Mouse (Mus musculus) liver, postnatal 0 days (tissue): ENCODE measurements around the gene Col12a1. TPM values are rescaled to one million over a fixed set of nuclear protein-coding genes. Genes with fewer than 3 reads are reported as not detected.

Source experiments
- ATAC-seq: fragments of 200-750 bp; cut with Nextera tagmentation; 2 replicates; pipeline ENCODE4 v1.8.0; 2017; ENCODE audit warnings: mild to moderate bottlenecking, moderate library complexity
- DNase-seq: peaks from one replicate; pipeline ENCODE4 v3.0.0-alpha.2; 2016
- H3K27ac ChIP-seq: fragments of 300-500 bp; sonication (generic); 2 replicates; pipeline ENCODE4 v1.5.1; 2014; ENCODE audit warnings: antibody characterized with exemption, moderate library complexity, mild to moderate bottlenecking, low read depth
- H3K27me3 ChIP-seq: fragments of 300-500 bp; sonication (generic); 2 replicates; pipeline ENCODE4 v1.6.1; 2014; ENCODE audit warnings: low read length, control low read depth, mixed read lengths; ENCODE audit not compliant: insufficient read depth
- H3K36me3 ChIP-seq: fragments of 300-500 bp; sonication (generic); replicated peaks from 2 replicates; pipeline ENCODE4 v1.6.1; 2014; ENCODE audit warnings: mild to moderate bottlenecking, control low read depth, low read length, moderate library complexity, mixed read lengths; ENCODE audit not compliant: insufficient read depth
- H3K4me1 ChIP-seq: fragments of 300-500 bp; sonication (generic); 2 replicates; pipeline ENCODE4 v1.6.1; 2014; ENCODE audit warnings: antibody characterized with exemption, mild to moderate bottlenecking, control low read depth; ENCODE audit not compliant: insufficient read depth
- H3K4me2 ChIP-seq: fragments of 300-500 bp; sonication (generic); 2 replicates; pipeline ENCODE4 v1.6.1; 2014; ENCODE audit warnings: low read depth, mild to moderate bottlenecking, low read length, moderate library complexity, mixed read lengths
- H3K4me3 ChIP-seq: fragments of 300-500 bp; sonication (generic); 2 replicates; pipeline ENCODE4 v1.5.1; 2014; ENCODE audit warnings: low read depth, low read length
- H3K9ac ChIP-seq: fragments of 300-500 bp; sonication (generic); replicated peaks from 2 replicates; pipeline ENCODE4 v1.6.1; 2014; ENCODE audit warnings: mild to moderate bottlenecking, moderate library complexity
- H3K9me3 ChIP-seq: fragments of 300-500 bp; sonication (generic); 2 replicates; pipeline ENCODE4 v1.6.1; 2016; ENCODE audit warnings: mild to moderate bottlenecking, control low read depth, low read length, mixed read lengths
- CTCF ChIP-seq: sonication (generic); IDR thresholded peaks from 2 replicates; pipeline ENCODE4 v1.5.1; 2016; ENCODE audit warnings: antibody characterized with exemption, low read depth
- EP300 ChIP-seq: IDR thresholded peaks from 2 replicates; pipeline ENCODE4 v1.6.1; 2016; ENCODE audit warnings: antibody characterized with exemption, low read depth, mild to moderate bottlenecking
- WGBS: fragments of 180-500 bp; shearing (Covaris S2); extraction: QIAGEN DNeasy Blood & Tissue Kit; methylation state at CpG from one replicate; pipeline ENCODE4 v1.1.7; 2014; ENCODE audit not compliant: insufficient replicate concordance; 5-methylcytosine and 5-hydroxymethylcytosine counted together
- polyA plus RNA-seq: library from polyadenylated mRNA; unstranded; fragments of >200 nt; fragmentation: Nextera tagmentation; extraction: Ambion mirVana; gene quantifications from 2 replicates; pipeline ENCODE4 v1.2.1, GENCODE M21; 2015

Gene Col12a1
- 2.2 and 2.3 TPM in 2 replicates for polyA plus RNA-seq

- 1% methylated on average over 64 of the region's 64 CpGs for WGBS
- Histone ChIP-seq H3K27ac (no peak within 1 kb of the TSS), H3K36me3 (no peaks in the 10 kb centered on the region), H3K4me2 (peak within 1 kb of the TSS; percentile 77), H3K9ac (no peak within 1 kb of the TSS; the same call in 1 of the 2 replicates), H3K27me3 (peaks cover 40% of the 10 kb centered on the region), H3K9me3 (no peaks in the 10 kb centered on the region), H3K4me3 (peak within 1 kb of the TSS; percentile 45), H3K4me1 (peaks cover 16% of the 10 kb centered on the region)
- TF ChIP-seq CTCF, result no peak
- ATAC-seq, result no peak
- peak; percentile 23 for DNase-seq
Measured at GRCm38 (mm10) chr9:79718481-79719370, at the start of gene Col12a1. Col12a1 (minus strand) TSS chr9:79718831.

DNA sequence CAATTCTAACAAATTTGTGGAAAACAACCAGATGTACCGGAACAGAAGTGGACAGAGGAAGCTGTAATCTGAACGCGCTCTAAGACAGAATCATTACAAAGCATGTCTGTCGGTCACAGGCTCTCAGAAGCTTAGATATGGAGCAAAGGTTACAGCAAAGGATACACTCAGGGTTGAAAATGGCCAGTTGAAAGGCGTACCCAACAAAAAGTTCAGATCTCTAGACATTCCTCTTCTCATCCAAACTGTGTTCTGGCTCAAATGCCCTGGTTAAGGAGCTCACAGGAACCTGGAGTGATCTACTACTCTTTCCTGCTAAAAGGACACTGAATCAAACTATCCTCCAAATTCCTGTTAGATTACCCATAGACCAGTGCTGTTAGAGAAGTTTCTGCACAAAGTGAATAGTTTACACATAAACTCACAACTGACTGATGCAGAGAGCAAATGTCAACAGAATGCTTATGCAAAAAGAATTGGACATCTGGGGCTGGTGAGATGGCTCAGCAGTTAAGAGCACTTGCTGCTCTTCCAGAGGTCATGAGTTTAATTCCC lies 48.4 kb upstream of the Col12a1 start:
- peaks cover 9% of the 10 kb centered on the region; the same call in 1 of the 2 replicates for H3K36me3 ChIP-seq
- TF ChIP-seq CTCF, result no peak
- no peak for TF ChIP-seq EP300
- no peaks in the 10 kb centered on the region for H3K27me3 ChIP-seq
- no peak for DNase-seq
- H3K9me3 ChIP-seq, result no peaks in the 10 kb centered on the region
- peak; percentile 27; the same call in 1 of the 2 replicates for ATAC-seq
- no peak overlapping the region for H3K9ac ChIP-seq
- H3K27ac ChIP-seq, result no peak overlapping the region; the same call in 1 of the 2 replicates
- no peak overlapping the region for H3K4me2 ChIP-seq
- no peak overlapping the region for H3K4me3 ChIP-seq
- H3K4me1 ChIP-seq, result peaks cover 9% of the 10 kb centered on the region; the same call in 1 of the 2 replicates
- WGBS, result 84% methylated on average over 5 of the region's 5 CpGs

GRCm38 (mm10) chr9:79765329-79765728 lies 46.7 kb upstream of the Col12a1 start:
- peaks cover 1% of the 10 kb centered on the region; the same call in 1 of the 2 replicates for H3K36me3 ChIP-seq
- H3K4me3 ChIP-seq, result no peak overlapping the region
- no peaks in the 10 kb centered on the region for H3K9me3 ChIP-seq
- ATAC-seq, result no peak; the same call in 1 of the 2 replicates
- 0 out of 2 replicates have a peak overlapping the region, but pooled peaks have one; percentile 11 for H3K27ac ChIP-seq
- TF ChIP-seq CTCF (no peak), EP300 (no peak)
- no peak for DNase-seq
- no peak overlapping the region for H3K4me2 ChIP-seq
- H3K9ac ChIP-seq, result no peak overlapping the region
- WGBS, result 72% methylated on average over 4 of the region's 4 CpGs
- H3K27me3 ChIP-seq, result no peaks in the 10 kb centered on the region
- peaks cover 9% of the 10 kb centered on the region; the same call in 1 of the 2 replicates for H3K4me1 ChIP-seq

DNA sequence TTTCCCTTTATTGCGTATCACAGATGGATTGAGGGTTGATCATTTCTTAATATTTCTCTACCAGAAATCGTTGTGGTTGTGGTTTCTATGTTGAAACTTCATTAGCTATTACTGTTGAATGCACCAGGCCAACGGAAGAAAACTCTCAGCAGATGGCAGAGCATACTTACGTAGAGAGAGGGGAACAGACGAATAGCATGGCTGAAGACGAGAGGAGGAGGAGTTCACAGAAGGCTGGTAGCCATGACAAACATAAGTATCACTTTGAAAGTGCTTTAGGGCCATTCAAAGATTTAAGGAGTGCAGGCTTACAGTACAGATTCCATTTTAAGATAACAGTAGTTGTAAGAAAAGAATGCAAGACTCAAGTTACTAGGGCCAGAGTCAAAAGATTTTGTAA lies 43.9 kb upstream of the Col12a1 start:
- no peak for DNase-seq
- H3K27ac ChIP-seq, result no peak overlapping the region

GRCm38 (mm10) chr9:79760076-79760475 lies 41.4 kb upstream of the Col12a1 start:
- H3K36me3 ChIP-seq, result peaks cover 15% of the 10 kb centered on the region
- H3K4me2 ChIP-seq, result peak overlapping the region; percentile 79
- no peaks in the 10 kb centered on the region for H3K9me3 ChIP-seq
- H3K4me3 ChIP-seq, result peak overlapping the region; percentile 84
- TF ChIP-seq EP300, result no peak
- TF ChIP-seq CTCF, result no peak
- H3K27ac ChIP-seq, result peak overlapping the region; percentile 68
- peak overlapping the region; percentile 87 for H3K9ac ChIP-seq
- H3K27me3 ChIP-seq, result no peaks in the 10 kb centered on the region
- no peak for DNase-seq
- peaks cover 18% of the 10 kb centered on the region for H3K4me1 ChIP-seq
- no peak for ATAC-seq
- WGBS, result 4% methylated on average over 14 of the region's 14 CpGs

More for the DNA sequence above, 43.9 kb upstream of the Col12a1 start:
- Histone ChIP-seq H3K9ac (no peak overlapping the region), H3K4me3 (no peak overlapping the region), H3K4me1 (peaks cover 24% of the 10 kb centered on the region), H3K27me3 (no peaks in the 10 kb centered on the region), H3K36me3 (peaks cover 4% of the 10 kb centered on the region; the same call in 1 of the 2 replicates), H3K9me3 (no peaks in the 10 kb centered on the region), H3K4me2 (no peak overlapping the region)
- TF ChIP-seq EP300 (no peak), CTCF (no peak)
- 60% methylated on average over 6 of the region's 6 CpGs for whole genome bisulfite sequencing
- no peak for ATAC-seq

DNA sequence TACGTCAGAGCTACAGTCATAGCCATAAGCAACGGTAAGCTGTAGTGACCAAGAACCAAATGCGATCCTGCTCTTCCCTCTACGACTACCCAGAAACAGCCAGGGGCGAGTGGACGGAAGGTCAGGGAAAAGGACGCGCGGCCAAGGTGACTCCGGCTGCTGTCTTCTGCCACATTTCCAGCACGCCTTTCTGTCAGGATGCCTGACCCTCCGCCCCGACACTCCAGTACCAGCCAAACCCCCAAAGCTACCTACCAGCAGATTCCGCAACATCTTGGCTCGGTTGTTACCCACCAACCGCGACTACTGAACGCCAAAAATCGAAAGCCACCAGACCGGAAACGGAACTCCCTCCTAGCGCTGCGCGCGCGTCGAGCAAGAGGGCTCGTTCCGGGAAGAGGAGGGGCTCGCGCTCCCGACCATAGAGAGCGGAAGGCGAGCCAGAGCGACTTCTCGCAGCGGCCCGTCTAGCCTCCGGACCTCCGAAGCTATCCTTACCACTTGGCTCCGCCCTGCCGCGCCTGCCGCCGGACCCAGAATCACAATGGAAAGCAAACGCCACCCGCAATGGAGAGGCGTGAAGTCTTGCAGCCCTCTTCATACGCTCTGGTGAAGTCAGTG lies 40.9 kb upstream of the Col12a1 start, which contains the start of gene Cox7a2:
TSS of gene Cox7a2 (minus strand) at position 494 of the 621 bp plus-strand sequence.
- DNase-seq (peak; percentile 97), ATAC-seq (peak; percentile 100)
- under 1% methylated on average over 48 of the region's 49 CpGs for WGBS
- TF ChIP-seq EP300 (peak; percentile 58; the same call in 1 of the 2 replicates), CTCF (0 out of 2 replicates have a peak, but pooled peaks have one; percentile 3)
- Histone ChIP-seq H3K36me3 (peaks cover 17% of the 10 kb centered on the region), H3K4me2 (peak within 1 kb of the TSS; percentile 79), H3K27me3 (no peaks in the 10 kb centered on the region), H3K9ac (peak within 1 kb of the TSS; percentile 87), H3K27ac (peak within 1 kb of the TSS; percentile 89), H3K9me3 (no peaks in the 10 kb centered on the region), H3K4me1 (peaks cover 16% of the 10 kb centered on the region), H3K4me3 (peak within 1 kb of the TSS; percentile 84)
